Mouse (Mus musculus): ENCODE results near the gene Pla1a.

The Pla1a gene

GRCm38 (mm10) chr16:38385700-38386099, 47.2 kb downstream of the Pla1a start:
- DNase-seq: no peak

DNA sequence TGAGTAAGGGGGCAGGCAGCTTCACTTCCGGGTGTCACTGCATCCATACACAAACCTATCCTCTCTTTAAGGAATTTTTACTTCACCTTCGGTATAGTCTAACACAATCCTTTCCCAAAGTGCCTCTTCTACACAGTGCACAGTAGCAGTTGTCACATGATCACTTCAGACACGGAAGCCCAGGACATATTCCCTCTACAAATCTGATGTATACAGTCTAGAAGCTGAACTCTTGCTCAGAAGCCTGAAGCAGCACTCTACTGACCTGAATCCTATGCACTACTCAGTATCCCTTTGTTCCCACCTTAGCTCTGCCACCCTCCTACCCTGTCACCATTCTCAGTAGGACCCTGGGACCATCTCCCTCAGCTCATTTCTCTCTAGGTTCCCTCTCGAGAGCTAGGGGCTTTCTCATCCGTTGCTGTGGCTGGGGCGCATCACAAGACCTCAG, 47.7 kb downstream of the Pla1a start:
- no peak for DNase-seq

DNA sequence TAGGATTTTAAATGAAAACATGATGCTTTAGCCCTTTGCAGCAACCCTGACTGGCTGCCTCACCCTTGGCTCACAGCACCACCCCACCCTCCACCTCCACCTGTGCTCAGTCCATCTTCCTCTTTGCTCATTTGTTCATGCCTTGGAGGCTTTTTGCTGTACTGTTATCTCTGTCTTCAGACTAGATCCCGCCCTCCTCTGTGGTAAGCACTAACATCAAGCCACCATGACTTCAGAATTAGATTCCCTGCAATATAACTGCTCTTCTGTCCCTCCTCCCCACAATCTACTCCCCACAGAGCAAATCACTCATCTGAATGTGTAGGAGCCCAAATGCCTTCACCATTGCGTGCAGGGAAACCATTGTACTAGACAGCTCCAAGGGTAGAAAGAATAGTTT, 49.3 kb downstream of the Pla1a start:
- no peak for DNase-seq

DNA sequence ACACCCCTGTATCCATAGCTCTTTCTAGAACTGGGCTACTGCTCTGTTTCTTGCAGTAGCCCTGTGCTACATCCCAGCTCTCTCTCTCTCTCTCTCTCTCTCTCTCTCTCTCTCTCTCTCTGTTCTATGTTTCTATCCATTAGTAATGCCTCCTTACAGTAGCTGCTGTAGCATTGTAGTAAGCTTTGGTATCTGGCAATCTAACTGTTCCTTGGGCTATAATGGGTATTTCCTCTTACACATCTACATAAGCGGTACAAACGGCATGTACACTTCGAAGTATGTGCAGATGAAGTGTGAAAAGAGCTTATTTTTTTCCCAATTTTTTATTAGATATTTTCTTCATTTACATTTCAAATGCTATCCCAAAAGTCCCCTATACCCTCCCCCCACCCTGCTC, 53.0 kb downstream of the Pla1a start:
- DNase-seq: no peak

GRCm38 (mm10) chr16:38379493-38379892, 53.5 kb downstream of the Pla1a start:
- no peak for DNase-seq

GRCm38 (mm10) chr16:38379088-38379487, 53.9 kb downstream of the Pla1a start:
- DNase-seq: no peak

- DNase-seq: no peak
Measured at GRCm38 (mm10) chr16:38378591-38378990, 54.4 kb downstream of the Pla1a start.

GRCm38 (mm10) chr16:38377546-38377945, 55.4 kb downstream of the Pla1a start:
- no peak for DNase-seq

DNA sequence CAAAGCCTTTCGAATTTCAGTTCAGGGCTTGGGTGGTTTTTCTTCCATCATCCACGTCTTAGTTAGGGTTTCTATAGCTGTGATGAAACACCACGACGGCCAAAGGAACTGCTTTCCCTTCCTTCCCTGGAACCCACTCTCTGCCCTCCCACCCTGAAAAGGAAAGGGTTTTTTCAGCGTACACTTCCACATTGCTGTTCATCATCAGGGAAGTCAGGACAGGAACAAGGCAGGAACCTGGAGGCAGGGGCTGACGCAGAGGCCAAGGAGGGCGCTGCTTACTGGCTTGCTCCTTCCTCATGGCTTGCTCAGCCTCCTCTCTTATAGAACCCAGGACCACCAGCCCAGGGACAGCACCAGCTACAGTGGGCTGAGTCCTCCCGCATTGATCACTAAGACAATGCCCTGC, 56.1 kb downstream of the Pla1a start:
- no peak for DNase-seq

DNA sequence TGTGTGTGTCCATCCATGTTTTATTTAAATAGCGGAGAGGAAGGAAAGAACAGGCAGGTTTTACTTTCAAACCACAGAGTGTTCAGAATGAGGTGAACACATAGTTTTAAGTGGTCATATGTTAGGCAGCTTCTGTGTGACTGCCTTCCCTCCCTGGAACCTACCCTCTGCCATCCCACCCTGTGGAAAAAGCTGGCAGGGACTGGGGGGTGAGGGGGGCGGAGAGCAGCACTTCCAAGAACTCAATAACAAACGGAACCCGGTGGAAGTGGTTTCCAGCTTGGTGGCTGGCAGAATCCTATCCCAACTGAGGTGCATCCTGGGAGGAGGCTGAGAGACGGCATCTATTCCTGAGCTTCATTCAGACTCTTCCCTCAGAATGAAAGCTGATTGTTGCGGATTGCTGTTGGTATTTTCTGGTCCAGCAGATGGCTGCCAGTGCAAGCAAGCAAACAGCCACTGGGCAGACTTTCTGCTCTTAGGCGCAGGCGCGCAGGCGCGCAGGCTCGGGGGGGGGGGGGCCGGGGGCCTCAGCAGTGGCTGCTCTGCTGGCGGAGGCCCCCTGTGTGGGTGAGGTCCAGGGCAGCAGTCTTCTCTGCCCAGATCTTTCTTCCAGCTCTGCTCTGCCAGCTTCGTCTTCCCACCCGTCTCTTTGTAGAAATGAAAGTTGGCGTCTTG, 56.6 kb downstream of the Pla1a start:
- peak; percentile 43 for DNase-seq

- DNase-seq: no peak
Measured at GRCm38 (mm10) chr16:38375182-38375581, 57.8 kb downstream of the Pla1a start.

DNA sequence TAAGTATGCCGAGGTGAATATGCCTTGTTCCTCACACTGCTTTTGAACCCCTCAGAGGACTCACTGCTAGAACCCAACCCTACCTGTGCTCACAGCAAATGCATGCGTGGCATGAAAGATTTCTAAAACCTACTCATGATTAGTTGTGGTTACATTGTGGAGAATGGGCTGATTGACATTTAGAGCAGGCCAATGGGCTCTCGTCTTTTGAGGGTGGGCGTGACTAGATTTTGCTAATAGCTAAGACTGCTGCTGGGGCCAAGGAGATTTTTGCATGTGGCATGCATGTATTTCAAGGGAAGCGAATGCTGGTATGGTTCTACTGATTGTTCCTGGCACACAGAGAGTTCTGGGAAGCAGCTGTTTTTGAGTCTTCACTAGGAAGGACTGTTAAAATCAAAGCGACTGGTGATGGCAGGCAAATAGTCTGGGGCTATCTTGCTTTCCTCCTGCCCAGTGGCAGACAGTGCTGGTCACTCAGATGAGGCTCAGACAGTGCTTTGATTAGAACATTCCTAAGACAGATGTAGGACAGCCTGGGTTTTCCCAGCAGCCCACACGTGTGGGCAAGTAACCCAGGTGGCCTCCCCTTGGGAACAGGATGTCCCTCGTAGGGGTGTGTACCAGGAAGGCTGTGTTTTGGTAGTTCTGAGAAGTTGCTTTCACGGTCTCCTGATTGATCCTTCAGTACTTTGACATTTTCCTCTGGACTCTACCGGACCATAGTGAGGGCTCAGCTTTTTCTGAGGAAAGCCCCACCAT, 58.4 kb downstream of the Pla1a start:
- no peak for DNase-seq

- DNase-seq: no peak
Measured at GRCm38 (mm10) chr16:38373941-38374340, 59.0 kb downstream of the Pla1a start.

GRCm38 (mm10) chr16:38373439-38373838, 59.5 kb downstream of the Pla1a start:
- DNase-seq: no peak

DNA sequence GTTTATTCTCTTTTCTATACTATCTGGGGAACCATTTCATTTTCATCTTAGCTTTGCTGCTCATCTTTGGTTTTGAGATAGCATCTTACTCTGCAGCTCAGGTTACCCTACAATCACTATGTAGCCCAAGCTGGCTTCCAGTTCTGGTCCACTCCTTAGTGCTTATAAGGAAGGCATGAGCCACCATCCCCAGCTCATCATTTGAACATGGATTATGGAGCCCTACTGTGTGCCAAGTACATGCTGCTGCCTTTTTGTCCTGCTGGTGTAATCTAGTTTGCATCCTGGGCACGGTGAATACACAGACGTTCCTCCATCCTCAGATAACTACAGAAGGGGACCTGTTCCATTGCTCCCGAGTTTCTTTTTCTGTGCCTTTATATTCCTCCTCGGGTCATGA, 60.1 kb downstream of the Pla1a start:
- DNase-seq: no peak

DNA sequence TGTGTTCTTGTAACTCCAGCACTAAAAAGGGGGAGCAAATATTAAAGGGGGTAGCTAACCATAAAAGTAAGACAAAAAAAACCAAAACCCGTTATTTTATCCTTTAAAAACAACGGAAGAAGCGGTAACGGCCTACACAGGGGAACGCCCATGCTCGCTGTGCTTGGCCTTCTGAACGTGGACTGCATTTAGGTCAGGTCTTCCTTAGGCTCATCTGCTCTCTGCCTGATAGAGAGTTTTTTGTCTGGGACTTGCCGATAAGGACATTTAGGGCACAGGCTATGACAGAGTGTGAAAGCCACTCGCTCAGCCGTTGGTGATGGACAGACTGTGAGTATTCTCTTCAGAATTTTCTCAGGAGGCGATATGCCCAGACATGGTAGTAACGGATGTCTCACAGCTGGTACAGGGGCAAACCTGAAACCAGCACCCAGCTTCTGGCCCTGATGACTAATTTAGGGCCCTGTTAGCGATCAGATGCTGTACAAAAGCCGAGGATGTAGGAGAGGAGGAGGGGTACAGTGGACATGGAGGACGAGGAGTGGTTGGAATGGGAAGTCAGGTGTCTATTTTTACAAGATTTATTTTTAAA, 61.1 kb downstream of the Pla1a start:
- DNase-seq: no peak

- no peak for DNase-seq
Measured at GRCm38 (mm10) chr16:38370633-38371374, 62.1 kb downstream of the Pla1a start.

- no peak for DNase-seq
Measured at GRCm38 (mm10) chr16:38369992-38370484, 62.9 kb downstream of the Pla1a start.

DNA sequence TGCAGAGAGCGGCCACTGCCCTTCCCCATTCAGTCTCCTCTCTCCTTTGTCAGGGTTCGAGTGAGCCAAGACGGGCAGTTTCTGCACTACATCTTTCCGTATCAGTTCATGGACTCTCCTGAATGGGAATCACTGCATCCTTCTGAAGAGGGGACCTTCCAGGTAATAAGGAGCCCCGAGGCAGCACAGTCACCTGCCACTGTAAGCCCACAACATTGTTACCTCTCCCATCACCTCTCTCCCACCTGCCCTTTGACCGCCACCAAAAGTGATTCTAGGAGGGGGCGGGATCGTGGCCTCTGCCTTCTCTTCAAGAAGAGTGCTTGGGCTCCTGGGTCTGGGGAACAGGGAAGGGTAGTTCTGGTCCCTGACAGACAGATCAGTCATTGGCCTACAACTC, 63.5 kb downstream of the Pla1a start:
- DNase-seq: no peak

DNA sequence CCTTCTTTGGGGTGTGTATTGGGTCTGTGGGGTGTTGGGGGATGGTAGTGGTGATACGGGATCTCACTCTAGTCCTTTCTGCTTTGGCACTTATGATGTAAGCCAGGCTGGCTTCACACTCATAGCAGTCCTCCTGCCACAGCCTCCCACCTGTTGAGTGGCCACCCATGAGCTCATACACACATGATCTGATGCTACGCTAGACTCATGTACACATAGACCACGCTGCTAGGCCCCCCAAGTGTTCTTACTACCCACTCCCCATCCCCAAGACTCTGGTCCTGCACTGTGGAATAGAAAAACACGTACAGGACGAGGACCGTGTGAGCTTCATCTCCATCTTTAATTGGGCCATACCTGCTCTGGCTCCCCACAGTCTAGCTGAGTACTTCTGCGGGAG, 63.9 kb downstream of the Pla1a start:
- DNase-seq: no peak

GRCm38 (mm10) chr16:38368336-38368735, 64.6 kb downstream of the Pla1a start:
- DNase-seq: peak; percentile 52

GRCm38 (mm10) chr16:38366231-38366630, 66.7 kb downstream of the Pla1a start:
- DNase-seq: no peak

GRCm38 (mm10) chr16:38365390-38365789, 67.6 kb downstream of the Pla1a start:
- no peak for DNase-seq
